Mouse (Mus musculus) G1E (cell line): Measurements from ENCODE around the gene Fam189a1.

Experiments
- CTCF ChIP-seq: IDR thresholded peaks from 2 replicates; pipeline ENCODE4 v1.5.1; 2012; ENCODE audit warnings: low read depth, low read length, inconsistent platforms, mixed read lengths
- GATA1 ChIP-seq: IDR thresholded peaks from 2 replicates; pipeline ENCODE4 v1.6.1; 2012; ENCODE audit warnings: borderline replicate concordance, low read length, inconsistent platforms, mixed read lengths
- POLR2AphosphoS5 ChIP-seq: IDR thresholded peaks from 2 replicates; pipeline ENCODE4 v1.6.1; 2012; ENCODE audit warnings: low read depth, low read length, inconsistent platforms; ENCODE audit not compliant: insufficient replicate concordance
- TAL1 ChIP-seq: conservative IDR thresholded peaks from 2 replicates; pipeline ENCODE4 v1.6.1; 2012; ENCODE audit warnings: low read depth, low read length, inconsistent platforms, mixed read lengths

- TF ChIP-seq GATA1 (no peak), POLR2AphosphoS5 (no peak), CTCF (no peak), TAL1 (no peak)
Observed at GRCm38 (mm10) chr7:64906955-64907354, 249.4 kb downstream of the Fam189a1 start.
